Mouse (Mus musculus): ENCODE measurements around the gene Slc5a10. TPM values are rescaled to one million over a fixed set of nuclear protein-coding genes. Genes with fewer than 3 reads are reported as not detected.
"Not testable (repeated sequence)": the region's sequence is repeated elsewhere in the genome, so short reads cannot be mapped to it uniquely, and the experiment has no call there.

The Slc5a10 gene
- polyA plus RNA-seq, 1 experiment, result not detected

- Histone ChIP-seq H3K27me3 (ENCODE audit: control insufficient read depth, insufficient read depth, low read length) (no peaks in the 10 kb centered on the region), H3K4me3 (ENCODE audit: low read depth, low read length) (no peak overlapping the region), H3K36me3 (ENCODE audit: control insufficient read depth, insufficient read depth, low read length) (no peaks in the 10 kb centered on the region), H3K27ac (ENCODE audit: insufficient read depth, low read depth, low read length) (peak overlapping the region; percentile 13; the same call in 1 of the 2 replicates), H3K4me1 (ENCODE audit: control insufficient read depth, insufficient read depth, insufficient read length, low read length) (peaks cover 53% of the 10 kb centered on the region)
- TF ChIP-seq CTCF (IDR thresholded peaks at IDR 0.05; ENCODE audit: extremely low read depth, insufficient read length, insufficient replicate concordance, low read depth, low read length) (no peak), POLR2A (IDR thresholded peaks at IDR 0.05; ENCODE audit: low read depth, low read length) (no peak)
- whole genome bisulfite sequencing, result 45% methylated on average over 11 of the region's 11 CpGs
Observed at GRCm38 (mm10) chr11:61644576-61645326, 75.9 kb downstream of the Slc5a10 start.

- Histone ChIP-seq H3K4me1 (ENCODE audit: control insufficient read depth, insufficient read depth, insufficient read length, low read length) (peaks cover 47% of the 10 kb centered on the region), H3K4me3 (ENCODE audit: low read depth, low read length) (no peak overlapping the region), H3K36me3 (ENCODE audit: control insufficient read depth, insufficient read depth, low read length) (no peaks in the 10 kb centered on the region), H3K27me3 (ENCODE audit: control insufficient read depth, insufficient read depth, low read length) (no peaks in the 10 kb centered on the region), H3K27ac (ENCODE audit: insufficient read depth, low read depth, low read length) (peak overlapping the region; percentile 83)
- 23% methylated on average over 5 of the region's 5 CpGs for WGBS
- TF ChIP-seq POLR2A (IDR thresholded peaks at IDR 0.05; ENCODE audit: low read depth, low read length), result no peak
- no peak for TF ChIP-seq CTCF (IDR thresholded peaks at IDR 0.05; ENCODE audit: extremely low read depth, insufficient read length, insufficient replicate concordance, low read depth, low read length)
Observed at GRCm38 (mm10) chr11:61643184-61643961, 77.3 kb downstream of the Slc5a10 start.

GRCm38 (mm10) chr11:61642106-61642505 is 78.5 kb downstream of the Slc5a10 start:
- 79% methylated on average over 7 of the region's 7 CpGs for WGBS
- no peaks in the 10 kb centered on the region for H3K27me3 ChIP-seq (ENCODE audit: control insufficient read depth, insufficient read depth, low read length)
- TF ChIP-seq CTCF (IDR thresholded peaks at IDR 0.05; ENCODE audit: extremely low read depth, insufficient read length, insufficient replicate concordance, low read depth, low read length) (no peak), POLR2A (IDR thresholded peaks at IDR 0.05; ENCODE audit: low read depth, low read length) (no peak)
- no peak overlapping the region for H3K27ac ChIP-seq (ENCODE audit: insufficient read depth, low read depth, low read length)
- peaks cover 48% of the 10 kb centered on the region for H3K4me1 ChIP-seq (ENCODE audit: control insufficient read depth, insufficient read depth, insufficient read length, low read length)
- no peak overlapping the region for H3K4me3 ChIP-seq (ENCODE audit: low read depth, low read length)
- no peaks in the 10 kb centered on the region for H3K36me3 ChIP-seq (ENCODE audit: control insufficient read depth, insufficient read depth, low read length)

- not testable (repeated sequence) for H3K4me3 ChIP-seq (ENCODE audit: low read depth, low read length); H3K36me3 ChIP-seq (ENCODE audit: control insufficient read depth, insufficient read depth, low read length); H3K27me3 ChIP-seq (ENCODE audit: control insufficient read depth, insufficient read depth, low read length); H3K27ac ChIP-seq (ENCODE audit: insufficient read depth, low read depth, low read length)
- WGBS, result 25% methylated on average over 9 of the region's 9 CpGs
- H3K4me1 ChIP-seq (ENCODE audit: control insufficient read depth, insufficient read depth, insufficient read length, low read length), result peaks cover 52% of the 10 kb centered on the region
Observed at GRCm38 (mm10) chr11:61640585-61640984, 80.0 kb downstream of the Slc5a10 start.

GRCm38 (mm10) chr11:61639601-61640177 is 80.9 kb downstream of the Slc5a10 start:
- no peak for TF ChIP-seq CTCF (IDR thresholded peaks at IDR 0.05; ENCODE audit: extremely low read depth, insufficient read length, insufficient replicate concordance, low read depth, low read length)
- TF ChIP-seq POLR2A (IDR thresholded peaks at IDR 0.05; ENCODE audit: low read depth, low read length), result no peak
- Histone ChIP-seq H3K27me3 (ENCODE audit: control insufficient read depth, insufficient read depth, low read length) (no peaks in the 10 kb centered on the region), H3K4me1 (ENCODE audit: control insufficient read depth, insufficient read depth, insufficient read length, low read length) (peaks cover 44% of the 10 kb centered on the region), H3K27ac (ENCODE audit: insufficient read depth, low read depth, low read length) (no peak overlapping the region), H3K36me3 (ENCODE audit: control insufficient read depth, insufficient read depth, low read length) (no peaks in the 10 kb centered on the region), H3K4me3 (ENCODE audit: low read depth, low read length) (no peak overlapping the region)
- 92% methylated on average over 6 of the region's 6 CpGs for whole genome bisulfite sequencing

- Histone ChIP-seq H3K27ac (ENCODE audit: insufficient read depth, low read depth, low read length) (no peak overlapping the region), H3K4me3 (ENCODE audit: low read depth, low read length) (no peak overlapping the region), H3K27me3 (ENCODE audit: control insufficient read depth, insufficient read depth, low read length) (no peaks in the 10 kb centered on the region), H3K4me1 (ENCODE audit: control insufficient read depth, insufficient read depth, insufficient read length, low read length) (peaks cover 38% of the 10 kb centered on the region), H3K36me3 (ENCODE audit: control insufficient read depth, insufficient read depth, low read length) (no peaks in the 10 kb centered on the region)
- 73% methylated on average over 12 of the region's 12 CpGs for WGBS
- no peak for TF ChIP-seq POLR2A (IDR thresholded peaks at IDR 0.05; ENCODE audit: low read depth, low read length)
Observed at GRCm38 (mm10) chr11:61638764-61639536, 81.7 kb downstream of the Slc5a10 start.

All from small intestine, adult 2 months (tissue).